28 mouse cellular contexts compared by ENCODE assay signal in genomic region chr12:14747381-14747780, GRCm38 (mm10).
DNase-seq lines count a peak whose midpoint lies in the region; ATAC-seq lines count a peak whose summit lies in the region.
"Had no signal": no experiment of that assay in that cellular context is flagged by ENCODE, and none has a peak within 500 bp of the region (broad histone marks: within the 10 kb centered on the region; RNA-seq: fewer than 3 reads in every experiment).

No protein-coding gene starts in this region.

- H3K4me2 ChIP-seq in embryonic facial prominence, embryonic 14.5 days (ENCODE audit: low read depth, low read length): no peak overlapping the region
- no peak overlapping the region for H3K4me2 ChIP-seq in midbrain, embryonic 13.5 days (replicated peaks)
- no peak overlapping the region for H3K4me2 ChIP-seq in midbrain, embryonic 16.5 days (ENCODE audit: low read length)
- H3K4me2 ChIP-seq in liver, embryonic 11.5 days: no peak overlapping the region
- H3K4me2 ChIP-seq: embryonic facial prominence, embryonic 15.5 days; heart, embryonic 15.5 days; hindbrain, embryonic 12.5 days; neural tube, embryonic 12.5 days; stomach, embryonic 15.5 days had no signal

- H3K9ac ChIP-seq in embryonic facial prominence, embryonic 14.5 days (ENCODE audit: low read depth, low read length): no peak overlapping the region
- no peak overlapping the region for H3K9ac ChIP-seq in midbrain, embryonic 13.5 days (replicated peaks)
- H3K9ac ChIP-seq in midbrain, embryonic 16.5 days (ENCODE audit: low read depth, low read length): no peak overlapping the region
- H3K9ac ChIP-seq in liver, embryonic 11.5 days (ENCODE audit: low read depth, low read length): no peak overlapping the region
- H3K9ac ChIP-seq: embryonic facial prominence, embryonic 15.5 days; heart, embryonic 15.5 days; hindbrain, embryonic 12.5 days; liver, embryonic 14.5 days; neural tube, embryonic 12.5 days; stomach, embryonic 15.5 days had no signal

- no peak for ATAC-seq in embryonic facial prominence, embryonic 14.5 days (ENCODE audit: low read depth)
- ATAC-seq in midbrain, embryonic 13.5 days: 0 out of 2 replicates have a peak, but pooled peaks have one; percentile 37
- peak; percentile 79 for ATAC-seq in midbrain, embryonic 16.5 days
- ATAC-seq in liver, embryonic 11.5 days (replicated peaks; ENCODE audit: low FRiP score): no peak
- ATAC-seq: intestine, embryonic 16.5 days had no signal

- peak; percentile 1 for DNase-seq in embryonic facial prominence, embryonic 14.5 days (ENCODE audit: low spot score)
- no peak for DNase-seq in embryonic facial prominence, embryonic 10.5 days (ENCODE audit: low spot score)
- DNase-seq in midbrain, embryonic 10.5 days (ENCODE audit: low spot score): no peak
- no peak for DNase-seq in lung, postnatal 14 days
- DNase-seq in liver, embryonic 11.5 days (ENCODE audit: low spot score): no peak
- DNase-seq: adrenal gland, adult 8-10 months; cerebellum, adult 11 months; cerebellum, adult 9-11 months; embryo, embryonic 11 days; gastrocnemius, postnatal 25 days; heart, adult 11 months; kidney, adult 8-10 months; layer of hippocampus, postnatal 36 days; left cerebral cortex, postnatal 4 days; lung, adult 2 months; lung, postnatal 10 days had no signal

- no peaks in the 10 kb centered on the region for H3K27me3 ChIP-seq in embryonic facial prominence, embryonic 14.5 days (replicated peaks; ENCODE audit: control insufficient read depth, insufficient read depth, low read length)
- no peaks in the 10 kb centered on the region for H3K27me3 ChIP-seq in embryonic facial prominence, embryonic 10.5 days (replicated peaks; ENCODE audit: low read depth, poor library complexity, severe bottlenecking)
- H3K27me3 ChIP-seq in midbrain, embryonic 13.5 days: no peaks in the 10 kb centered on the region
- H3K27me3 ChIP-seq in midbrain, embryonic 10.5 days (ENCODE audit: low read depth, poor library complexity, severe bottlenecking): no peaks in the 10 kb centered on the region
- H3K27me3 ChIP-seq in midbrain, embryonic 16.5 days (ENCODE audit: control insufficient read depth, insufficient read depth, low read depth, low read length): no peaks in the 10 kb centered on the region
- H3K27me3 ChIP-seq in liver, embryonic 11.5 days (replicated peaks; ENCODE audit: control insufficient read depth, insufficient read depth, low read length): no peaks in the 10 kb centered on the region
- H3K27me3 ChIP-seq: CH12.LX; embryonic facial prominence, embryonic 15.5 days; heart, embryonic 15.5 days; hindbrain, embryonic 12.5 days; neural tube, embryonic 12.5 days; stomach, embryonic 15.5 days had no signal

- H3K4me3 ChIP-seq in embryonic facial prominence, embryonic 14.5 days (ENCODE audit: low read depth, low read length): no peak overlapping the region
- H3K4me3 ChIP-seq in embryonic facial prominence, embryonic 10.5 days: no peak overlapping the region
- no peak overlapping the region for H3K4me3 ChIP-seq in midbrain, embryonic 13.5 days (replicated peaks)
- no peak overlapping the region for H3K4me3 ChIP-seq in midbrain, embryonic 10.5 days
- no peak overlapping the region for H3K4me3 ChIP-seq in midbrain, embryonic 16.5 days (ENCODE audit: low read depth, low read length)
- no peak overlapping the region for H3K4me3 ChIP-seq in liver, embryonic 11.5 days (ENCODE audit: low read depth, low read length)
- H3K4me3 ChIP-seq: embryonic facial prominence, embryonic 15.5 days; heart, embryonic 10.5 days; heart, embryonic 15.5 days; hindbrain, embryonic 12.5 days; neural tube, embryonic 12.5 days; stomach, embryonic 15.5 days had no signal

- no peak overlapping the region for H3K27ac ChIP-seq in embryonic facial prominence, embryonic 14.5 days (replicated peaks; ENCODE audit: low read depth, low read length)
- no peak overlapping the region for H3K27ac ChIP-seq in embryonic facial prominence, embryonic 10.5 days (replicated peaks)
- no peak overlapping the region for H3K27ac ChIP-seq in midbrain, embryonic 13.5 days
- H3K27ac ChIP-seq in midbrain, embryonic 10.5 days (replicated peaks): no peak overlapping the region
- no peak overlapping the region for H3K27ac ChIP-seq in midbrain, embryonic 16.5 days (ENCODE audit: low read length)
- no peak overlapping the region for H3K27ac ChIP-seq in liver, embryonic 11.5 days (ENCODE audit: low read depth, low read length)
- H3K27ac ChIP-seq: embryonic facial prominence, embryonic 15.5 days; heart, embryonic 10.5 days; heart, embryonic 15.5 days; hindbrain, embryonic 12.5 days; kidney, postnatal 0 days; liver, embryonic 14.5 days; neural tube, embryonic 12.5 days; stomach, embryonic 15.5 days had no signal

- no peaks in the 10 kb centered on the region for H3K4me1 ChIP-seq in embryonic facial prominence, embryonic 14.5 days (ENCODE audit: control insufficient read depth, insufficient read depth, low read length)
- H3K4me1 ChIP-seq in embryonic facial prominence, embryonic 10.5 days: no peaks in the 10 kb centered on the region
- no peaks in the 10 kb centered on the region for H3K4me1 ChIP-seq in midbrain, embryonic 13.5 days (replicated peaks)
- no peaks in the 10 kb centered on the region for H3K4me1 ChIP-seq in midbrain, embryonic 10.5 days
- peaks cover 3% of the 10 kb centered on the region; the same call in 1 of the 2 replicates for H3K4me1 ChIP-seq in midbrain, embryonic 16.5 days (ENCODE audit: control insufficient read depth, insufficient read depth, low read length)
- H3K4me1 ChIP-seq in liver, embryonic 11.5 days (replicated peaks; ENCODE audit: control insufficient read depth, insufficient read depth, low read length): no peaks in the 10 kb centered on the region
- H3K4me1 ChIP-seq: embryonic facial prominence, embryonic 15.5 days; heart, embryonic 10.5 days; heart, embryonic 15.5 days; hindbrain, embryonic 12.5 days; neural tube, embryonic 12.5 days; stomach, embryonic 15.5 days had no signal

- WGBS in embryonic facial prominence, embryonic 14.5 days: 68% methylated on average over 2 of the region's 2 CpGs
- WGBS in embryonic facial prominence, embryonic 10.5 days: 80% methylated on average over 2 of the region's 2 CpGs
- 66% methylated on average over 2 of the region's 2 CpGs for WGBS in midbrain, embryonic 13.5 days
- 89% methylated on average over 2 of the region's 2 CpGs for WGBS in midbrain, embryonic 10.5 days
- 40% methylated on average over 2 of the region's 2 CpGs for WGBS in midbrain, embryonic 16.5 days
- 65% methylated on average over 2 of the region's 2 CpGs for WGBS in liver, embryonic 11.5 days

- no peaks in the 10 kb centered on the region for H3K36me3 ChIP-seq in embryonic facial prominence, embryonic 14.5 days (ENCODE audit: control insufficient read depth, insufficient read depth, low read length)
- H3K36me3 ChIP-seq in embryonic facial prominence, embryonic 10.5 days (replicated peaks): no peaks in the 10 kb centered on the region
- H3K36me3 ChIP-seq in midbrain, embryonic 13.5 days: no peaks in the 10 kb centered on the region
- no peaks in the 10 kb centered on the region for H3K36me3 ChIP-seq in midbrain, embryonic 10.5 days
- no peaks in the 10 kb centered on the region for H3K36me3 ChIP-seq in midbrain, embryonic 16.5 days (ENCODE audit: control insufficient read depth, insufficient read depth, low read length)
- H3K36me3 ChIP-seq in liver, embryonic 11.5 days (ENCODE audit: control insufficient read depth, insufficient read depth, low read length): no peaks in the 10 kb centered on the region
- H3K36me3 ChIP-seq: embryonic facial prominence, embryonic 15.5 days; heart, embryonic 10.5 days; heart, embryonic 15.5 days; hindbrain, embryonic 12.5 days; neural tube, embryonic 12.5 days; stomach, embryonic 15.5 days had no signal

- H3K9me3 ChIP-seq in embryonic facial prominence, embryonic 14.5 days (ENCODE audit: control insufficient read depth, low read length): no peaks in the 10 kb centered on the region
- no peaks in the 10 kb centered on the region for H3K9me3 ChIP-seq in embryonic facial prominence, embryonic 10.5 days
- H3K9me3 ChIP-seq in midbrain, embryonic 13.5 days: no peaks in the 10 kb centered on the region
- no peaks in the 10 kb centered on the region for H3K9me3 ChIP-seq in midbrain, embryonic 10.5 days (replicated peaks)
- H3K9me3 ChIP-seq in midbrain, embryonic 16.5 days (replicated peaks; ENCODE audit: control insufficient read depth, low read length, poor library complexity, severe bottlenecking): no peaks in the 10 kb centered on the region
- no peaks in the 10 kb centered on the region for H3K9me3 ChIP-seq in liver, embryonic 11.5 days (ENCODE audit: control insufficient read depth, low read length)
- H3K9me3 ChIP-seq: embryonic facial prominence, embryonic 15.5 days; heart, embryonic 10.5 days; heart, embryonic 15.5 days; hindbrain, embryonic 12.5 days; neural tube, embryonic 12.5 days; stomach, embryonic 15.5 days had no signal

Comparison
In these comparisons a context has a peak if more than half of its experiments do, and no peak if none do; other contexts are left out.
1. ATAC-seq: peak in midbrain, embryonic 13.5 days (single experiment) and midbrain, embryonic 16.5 days (single experiment); none in embryonic facial prominence, embryonic 14.5 days (single experiment) and liver, embryonic 11.5 days (single experiment).